Mouse (Mus musculus): Measurements from ENCODE around the gene Pde4b.

GRCm38 (mm10) chr4:102579051-102579450 is 491.7 kb downstream of the Pde4b start:
- TF ChIP-seq MAX (IDR thresholded peaks at IDR 0.05) (no peak), MYOG (IDR thresholded peaks at IDR 0.05; ENCODE audit: control insufficient read depth, extremely low read depth, insufficient read length) (no peak), CTCF (IDR thresholded peaks at IDR 0.05; ENCODE audit: control insufficient read depth, insufficient read depth, insufficient read length) (no peak)

Measured in C2C12 (cell line).